Mouse (Mus musculus) kidney, embryonic 15.5 days (tissue): ENCODE measurements at regions not wholly inside any gene's neighbourhood (a gene's known extent, or its start where the extent isn't known, plus 50 kb on each side); places are given as distances from the start of the nearest gene placed in this dataset.
A peak's percentile ranks its signal among the peaks of the same experiment; 100 is the strongest.

Experiments used
- ATAC-seq: fragments of 200-750 bp; cut with Nextera tagmentation; replicated peaks from 2 replicates; pipeline ENCODE4 v1.8.0; 2017; ENCODE audit warnings: moderate TSS enrichment; ENCODE audit not compliant: low FRiP score
- H3K27ac ChIP-seq: fragments of 300-500 bp; sonication (generic); 2 replicates; pipeline ENCODE4 v1.5.1; 2015; ENCODE audit warnings: mild to moderate bottlenecking, inconsistent platforms
- H3K27me3 ChIP-seq: fragments of 300-500 bp; sonication (generic); 2 replicates; pipeline ENCODE4 v1.6.1; 2015; ENCODE audit warnings: inconsistent platforms
- H3K36me3 ChIP-seq: fragments of 300-500 bp; sonication (generic); 2 replicates; pipeline ENCODE4 v1.6.1; 2015; ENCODE audit warnings: inconsistent platforms
- H3K4me1 ChIP-seq: fragments of 300-500 bp; sonication (generic); 2 replicates; pipeline ENCODE4 v1.6.1; 2015; ENCODE audit warnings: inconsistent platforms
- H3K4me2 ChIP-seq: fragments of 300-500 bp; sonication (generic); 2 replicates; pipeline ENCODE4 v1.6.1; 2015; ENCODE audit warnings: moderate library complexity, mild to moderate bottlenecking, inconsistent platforms
- H3K4me3 ChIP-seq: fragments of 300-500 bp; sonication (generic); replicated peaks from 2 replicates; pipeline ENCODE4 v1.5.1; 2015; ENCODE audit warnings: mild to moderate bottlenecking, inconsistent platforms
- H3K9ac ChIP-seq: fragments of 300-500 bp; sonication (generic); 2 replicates; pipeline ENCODE4 v1.6.1; 2015; ENCODE audit warnings: mild to moderate bottlenecking, inconsistent platforms
- H3K9me3 ChIP-seq: fragments of 300-500 bp; sonication (generic); replicated peaks from 2 replicates; pipeline ENCODE4 v1.6.1; 2016; ENCODE audit warnings: inconsistent platforms
- WGBS: fragments of 180-500 bp; shearing (Covaris S2); methylation state at CpG from one replicate; pipeline ENCODE4 v1.1.7; 2015; ENCODE audit warnings: mixed read lengths; 5-methylcytosine and 5-hydroxymethylcytosine counted together

- Histone ChIP-seq H3K9ac (no peak overlapping the region), H3K9me3 (no peaks in the 10 kb centered on the region), H3K4me1 (no peaks in the 10 kb centered on the region), H3K27me3 (no peaks in the 10 kb centered on the region), H3K36me3 (no peaks in the 10 kb centered on the region), H3K4me3 (no peak overlapping the region), H3K4me2 (no peak overlapping the region), H3K27ac (no peak overlapping the region)
- WGBS = 69% methylated on average over 9 of the region's 9 CpGs
- no peak for ATAC-seq
Observed at GRCm38 (mm10) chr17:79199814-79200491, 148.2 kb downstream of the Qpct start.

DNA sequence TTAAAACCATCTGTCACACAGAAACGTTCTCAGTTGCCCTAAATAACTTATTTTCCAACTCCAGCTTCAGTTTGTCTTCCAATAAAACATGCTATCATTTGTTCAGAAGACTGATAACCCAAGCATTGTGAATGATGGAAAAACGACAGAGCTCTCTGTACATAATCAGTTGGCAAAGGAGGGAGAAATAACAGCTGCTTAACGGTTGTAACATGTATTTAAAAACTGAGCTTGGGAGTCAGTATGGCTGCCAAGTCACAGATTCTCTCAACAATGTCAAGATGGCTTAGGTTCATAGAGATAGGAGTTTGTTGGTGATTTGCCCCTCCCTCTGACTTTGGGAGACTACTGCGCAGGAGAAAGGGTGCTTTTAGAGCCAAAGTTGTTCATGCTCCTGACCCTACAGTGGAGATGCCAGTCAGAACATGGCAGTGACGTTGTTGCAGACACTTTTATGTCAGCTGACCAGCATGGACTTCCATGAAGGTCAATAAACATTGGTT, 140.2 kb downstream of the Qpct start:
- Histone ChIP-seq H3K36me3 (no peaks in the 10 kb centered on the region), H3K4me3 (no peak overlapping the region), H3K4me1 (no peaks in the 10 kb centered on the region), H3K27ac (no peak overlapping the region), H3K27me3 (no peaks in the 10 kb centered on the region), H3K4me2 (no peak overlapping the region), H3K9ac (no peak overlapping the region), H3K9me3 (no peaks in the 10 kb centered on the region)
- WGBS = 56% methylated on average over 5 of the region's 5 CpGs
- no peak for ATAC-seq

GRCm38 (mm10) chr17:79188282-79188681, 136.6 kb downstream of the Qpct start:
- Histone ChIP-seq H3K4me1 (no peaks in the 10 kb centered on the region), H3K36me3 (no peaks in the 10 kb centered on the region), H3K4me2 (no peak overlapping the region), H3K9ac (no peak overlapping the region), H3K27ac (no peak overlapping the region), H3K4me3 (no peak overlapping the region), H3K27me3 (no peaks in the 10 kb centered on the region), H3K9me3 (no peaks in the 10 kb centered on the region)
- 81% methylated on average over 7 of the region's 7 CpGs for WGBS
- no peak for ATAC-seq

GRCm38 (mm10) chr17:79180277-79181130, 128.8 kb downstream of the Qpct start:
- Histone ChIP-seq H3K9ac (no peak overlapping the region), H3K9me3 (no peaks in the 10 kb centered on the region), H3K27me3 (no peaks in the 10 kb centered on the region), H3K27ac (no peak overlapping the region), H3K4me2 (no peak overlapping the region), H3K4me3 (no peak overlapping the region), H3K4me1 (no peaks in the 10 kb centered on the region), H3K36me3 (no peaks in the 10 kb centered on the region)
- ATAC-seq = no peak
- 71% methylated on average over 3 of the region's 3 CpGs for WGBS

- H3K9me3 ChIP-seq = no peaks in the 10 kb centered on the region
- no peak overlapping the region for H3K4me2 ChIP-seq
- H3K27ac ChIP-seq = no peak overlapping the region
- H3K27me3 ChIP-seq = no peaks in the 10 kb centered on the region
- no peak overlapping the region for H3K9ac ChIP-seq
- H3K4me3 ChIP-seq = no peak overlapping the region
- ATAC-seq = no peak
- H3K36me3 ChIP-seq = no peaks in the 10 kb centered on the region
- H3K4me1 ChIP-seq = peaks cover 7% of the 10 kb centered on the region
- 86% methylated on average over 3 of the region's 3 CpGs for WGBS
Observed at GRCm38 (mm10) chr17:79177259-79177658, 125.6 kb downstream of the Qpct start.

DNA sequence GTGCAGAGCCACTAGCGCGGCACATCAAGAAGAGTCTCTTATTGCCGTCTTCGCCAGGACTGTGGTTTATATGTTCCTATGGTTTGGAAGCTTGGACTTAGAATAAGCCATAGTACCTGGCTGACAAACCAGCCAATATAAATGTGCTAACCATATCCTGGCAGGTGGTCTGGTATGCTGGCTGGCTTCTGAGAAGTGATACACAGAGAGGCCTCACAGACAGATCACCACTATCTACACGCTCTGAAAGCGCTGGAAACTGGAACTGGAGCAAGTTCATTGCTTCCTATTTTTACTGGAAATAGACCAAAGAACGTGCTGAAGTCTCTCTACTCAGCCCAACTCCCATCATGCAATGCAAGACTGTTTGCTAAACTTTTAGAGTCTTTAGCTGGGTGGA, 124.7 kb downstream of the Qpct start:
- ATAC-seq = no peak
- Histone ChIP-seq H3K9ac (no peak overlapping the region), H3K36me3 (no peaks in the 10 kb centered on the region), H3K9me3 (no peaks in the 10 kb centered on the region), H3K27ac (no peak overlapping the region), H3K4me2 (no peak overlapping the region), H3K27me3 (no peaks in the 10 kb centered on the region), H3K4me1 (peaks cover 11% of the 10 kb centered on the region), H3K4me3 (no peak overlapping the region)
- WGBS = 87% methylated on average over 7 of the region's 7 CpGs

- WGBS = 82% methylated on average over 2 of the region's 2 CpGs
- no peak for ATAC-seq
- H3K4me1 ChIP-seq = peaks cover 17% of the 10 kb centered on the region
- H3K4me2 ChIP-seq = no peak overlapping the region
- H3K27ac ChIP-seq = no peak overlapping the region
- H3K9me3 ChIP-seq = no peaks in the 10 kb centered on the region
- no peak overlapping the region for H3K4me3 ChIP-seq
- no peaks in the 10 kb centered on the region for H3K27me3 ChIP-seq
- H3K36me3 ChIP-seq = no peaks in the 10 kb centered on the region
- no peak overlapping the region for H3K9ac ChIP-seq
Observed at GRCm38 (mm10) chr17:79175381-79175780, 123.7 kb downstream of the Qpct start.

- Histone ChIP-seq H3K9me3 (no peaks in the 10 kb centered on the region), H3K36me3 (no peaks in the 10 kb centered on the region), H3K4me1 (peaks cover 22% of the 10 kb centered on the region), H3K27me3 (no peaks in the 10 kb centered on the region), H3K4me2 (no peak overlapping the region), H3K27ac (peak overlapping the region; percentile 64), H3K4me3 (no peak overlapping the region), H3K9ac (no peak overlapping the region)
- ATAC-seq = 0 out of 2 replicates have a peak, but pooled peaks have one; percentile 7
- WGBS = 22% methylated on average over 2 of the region's 2 CpGs
Observed at GRCm38 (mm10) chr17:79172328-79172727, 120.6 kb downstream of the Qpct start.

DNA sequence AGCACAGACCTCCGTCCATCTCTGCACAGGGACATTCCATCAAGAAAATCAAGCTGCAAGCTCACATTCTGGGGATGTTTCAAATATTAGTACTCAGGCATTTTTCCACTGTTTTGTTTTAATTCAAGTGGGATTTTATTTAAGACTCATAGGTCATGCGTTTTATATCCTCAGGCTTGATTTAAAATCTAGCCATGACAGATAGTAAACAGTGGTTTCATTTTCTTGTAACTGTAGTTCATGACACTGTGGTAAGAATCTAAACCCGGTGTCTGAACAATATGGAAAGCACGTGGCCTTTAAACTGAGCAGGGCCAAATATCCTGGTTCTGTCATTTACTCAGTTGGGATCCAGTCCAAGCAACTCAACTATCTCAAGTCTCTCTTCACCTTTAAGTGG, 119.0 kb downstream of the Qpct start:
- 41% methylated on average over 4 of the region's 4 CpGs for WGBS
- Histone ChIP-seq H3K4me2 (no peak overlapping the region), H3K9me3 (no peaks in the 10 kb centered on the region), H3K4me3 (no peak overlapping the region), H3K9ac (no peak overlapping the region), H3K27me3 (no peaks in the 10 kb centered on the region), H3K4me1 (peaks cover 22% of the 10 kb centered on the region), H3K36me3 (no peaks in the 10 kb centered on the region), H3K27ac (peak overlapping the region; percentile 71)
- ATAC-seq = peak; percentile 77

GRCm38 (mm10) chr17:79167198-79167597, 115.5 kb downstream of the Qpct start:
- Histone ChIP-seq H3K27me3 (no peaks in the 10 kb centered on the region), H3K9me3 (no peaks in the 10 kb centered on the region), H3K4me2 (no peak overlapping the region), H3K4me3 (no peak overlapping the region), H3K27ac (no peak overlapping the region), H3K4me1 (peaks cover 33% of the 10 kb centered on the region), H3K9ac (no peak overlapping the region), H3K36me3 (no peaks in the 10 kb centered on the region)
- 88% methylated on average over 6 of the region's 6 CpGs for WGBS
- ATAC-seq = no peak

GRCm38 (mm10) chr17:79164874-79165553, 113.3 kb downstream of the Qpct start:
- ATAC-seq = peak; percentile 69
- Histone ChIP-seq H3K27me3 (no peaks in the 10 kb centered on the region), H3K27ac (peak overlapping the region; percentile 66), H3K9me3 (no peaks in the 10 kb centered on the region), H3K4me1 (peaks cover 20% of the 10 kb centered on the region), H3K4me2 (no peak overlapping the region), H3K9ac (no peak overlapping the region), H3K36me3 (no peaks in the 10 kb centered on the region), H3K4me3 (no peak overlapping the region)
- WGBS = 15% methylated on average over 5 of the region's 5 CpGs

- Histone ChIP-seq H3K9ac (no peak overlapping the region), H3K4me3 (no peak overlapping the region), H3K4me1 (peaks cover 18% of the 10 kb centered on the region), H3K27me3 (no peaks in the 10 kb centered on the region), H3K9me3 (no peaks in the 10 kb centered on the region), H3K4me2 (no peak overlapping the region), H3K27ac (peak overlapping the region; percentile 66), H3K36me3 (no peaks in the 10 kb centered on the region)
- ATAC-seq = no peak
- WGBS = 39% methylated on average over 6 of the region's 6 CpGs
Observed at GRCm38 (mm10) chr17:79163983-79164382, 112.3 kb downstream of the Qpct start.
